Mouse (Mus musculus): Measurements from ENCODE around the gene Rexo2. TPM values are rescaled to one million over a fixed set of nuclear protein-coding genes. Genes with fewer than 3 reads are reported as not detected.

The Rexo2 gene
- polyA plus RNA-seq, 1 experiment = 163 TPM

DNA sequence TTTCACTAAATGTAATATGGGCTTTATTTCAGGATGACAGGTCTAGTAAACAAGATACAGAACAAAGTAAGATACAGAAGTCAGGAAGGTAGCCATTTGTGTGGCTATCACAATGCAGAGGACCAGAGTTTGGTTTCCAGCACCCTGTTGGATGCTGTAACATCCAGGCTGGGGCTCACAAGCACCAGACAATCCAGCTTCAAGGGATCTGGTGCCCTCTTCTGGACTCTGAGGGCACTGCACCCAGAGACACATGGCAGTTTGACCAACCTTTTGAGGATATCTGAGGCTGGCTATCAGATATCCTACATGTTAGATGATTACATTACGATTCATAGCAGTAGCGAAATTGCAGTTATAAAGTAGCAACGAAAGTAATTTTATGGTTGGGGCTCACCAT, 14.8 kb downstream of the Rexo2 start:
- no peak for TF ChIP-seq REST (IDR thresholded peaks at IDR 0.05; ENCODE audit: insufficient read depth, insufficient read length)
- no peak for TF ChIP-seq CEBPB (IDR thresholded peaks at IDR 0.05; ENCODE audit: insufficient read depth, poor library complexity, severe bottlenecking)
- no peak for TF ChIP-seq MYOG (IDR thresholded peaks at IDR 0.05; ENCODE audit: control insufficient read depth in 1 of 3, insufficient read depth in 1 of 3, insufficient read length in 2 of 3, low read depth in 2 of 3)
- no peaks in the 10 kb centered on the region for H3K36me3 ChIP-seq (ENCODE audit: control insufficient read depth, insufficient read depth)
- H3K79me2 ChIP-seq (ENCODE audit: control insufficient read depth, insufficient read depth) = no peaks in the 10 kb centered on the region
- no peak overlapping the region for H3ac ChIP-seq (ENCODE audit: control insufficient read depth, insufficient read length)
- no peaks in the 10 kb centered on the region for H3K27me3 ChIP-seq (ENCODE audit: control insufficient read depth, insufficient read depth, insufficient read length)
- no peak overlapping the region for H3K4me2 ChIP-seq (ENCODE audit: low read depth)
- no peak overlapping the region for H3K4me3 ChIP-seq

DNA sequence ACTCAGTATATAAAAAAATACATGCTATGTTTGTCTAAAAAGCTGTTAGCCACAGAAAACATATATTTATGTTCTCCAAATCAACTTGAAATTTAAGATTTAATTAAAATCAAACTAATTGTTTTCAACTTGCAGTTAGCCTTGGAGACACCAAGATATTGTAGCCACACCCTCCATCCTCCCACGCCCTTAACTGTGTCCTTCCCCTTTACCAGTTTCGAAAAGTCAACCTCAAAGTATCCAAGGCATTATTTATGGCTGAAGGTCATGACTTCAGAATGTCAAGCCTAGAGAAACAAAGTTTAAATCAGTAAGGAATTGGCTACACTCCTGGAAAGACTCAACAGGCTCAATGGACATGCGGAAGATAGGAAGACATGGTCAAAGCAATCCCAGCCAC, 18.9 kb downstream of the Rexo2 start:
- no peak overlapping the region for H3K4me2 ChIP-seq (ENCODE audit: low read depth)
- H3ac ChIP-seq (ENCODE audit: control insufficient read depth, insufficient read length) = no peak overlapping the region
- no peaks in the 10 kb centered on the region for H3K27me3 ChIP-seq (ENCODE audit: control insufficient read depth, insufficient read depth, insufficient read length)
- H3K36me3 ChIP-seq (ENCODE audit: control insufficient read depth, insufficient read depth) = no peaks in the 10 kb centered on the region
- no peaks in the 10 kb centered on the region for H3K79me2 ChIP-seq (ENCODE audit: control insufficient read depth, insufficient read depth)
- no peak for TF ChIP-seq REST (IDR thresholded peaks at IDR 0.05; ENCODE audit: insufficient read depth, insufficient read length)
- no peak for TF ChIP-seq TCF3 (IDR thresholded peaks at IDR 0.05; ENCODE audit: insufficient read length, low read depth)
- TF ChIP-seq E2F4 (IDR thresholded peaks at IDR 0.05; ENCODE audit: insufficient read depth) = no peak
- TF ChIP-seq POLR2AphosphoS2 (IDR thresholded peaks at IDR 0.05; ENCODE audit: insufficient read length, low read depth) = no peak
- TF ChIP-seq MYOD1 (IDR thresholded peaks at IDR 0.05; ENCODE audit: control insufficient read depth in 1 of 3, insufficient read length in 2 of 3, low read depth in 2 of 3) = no peak
- no peak for TF ChIP-seq MYOG (IDR thresholded peaks at IDR 0.05; ENCODE audit: control insufficient read depth in 1 of 3, insufficient read depth in 1 of 3, insufficient read length in 2 of 3, low read depth in 2 of 3)
- TF ChIP-seq CEBPB (IDR thresholded peaks at IDR 0.05; ENCODE audit: insufficient read depth, poor library complexity, severe bottlenecking) = no peak
- no peak overlapping the region for H3K4me3 ChIP-seq

DNA sequence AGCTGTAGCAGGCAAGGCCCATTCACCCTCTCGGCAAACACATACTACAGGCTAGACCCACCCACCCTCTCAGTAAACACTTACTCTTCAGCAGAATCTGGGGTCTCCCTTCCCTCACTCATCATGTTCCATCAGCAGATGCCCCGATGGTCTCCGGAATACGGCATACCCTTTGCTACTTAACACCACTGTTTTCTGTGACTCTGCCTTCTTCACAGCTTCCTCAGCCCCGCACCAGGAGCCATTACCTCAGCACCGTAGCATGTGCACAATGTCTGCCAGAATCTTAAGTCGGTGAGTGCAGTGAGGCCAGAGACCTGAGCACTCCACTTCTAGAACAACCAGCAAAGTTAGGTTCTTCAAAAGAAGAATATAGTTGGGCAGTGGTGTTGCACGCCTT, 19.7 kb downstream of the Rexo2 start:
- no peaks in the 10 kb centered on the region for H3K27me3 ChIP-seq (ENCODE audit: control insufficient read depth, insufficient read depth, insufficient read length)
- no peak for TF ChIP-seq TCF3 (IDR thresholded peaks at IDR 0.05; ENCODE audit: insufficient read length, low read depth)
- no peak for TF ChIP-seq POLR2AphosphoS2 (IDR thresholded peaks at IDR 0.05; ENCODE audit: insufficient read length, low read depth)
- no peak for TF ChIP-seq SRF (IDR thresholded peaks at IDR 0.05; ENCODE audit: control insufficient read depth, insufficient read length, low read depth)
- no peak for TF ChIP-seq MYOD1 (IDR thresholded peaks at IDR 0.05; ENCODE audit: control insufficient read depth in 1 of 3, insufficient read length in 2 of 3, low read depth in 2 of 3)
- TF ChIP-seq TCF12 (IDR thresholded peaks at IDR 0.05; ENCODE audit: insufficient read depth, poor library complexity, severe bottlenecking) = no peak
- TF ChIP-seq E2F4 (IDR thresholded peaks at IDR 0.05; ENCODE audit: insufficient read depth) = no peak
- no peak for TF ChIP-seq REST (IDR thresholded peaks at IDR 0.05; ENCODE audit: insufficient read depth, insufficient read length)
- TF ChIP-seq CEBPB (IDR thresholded peaks at IDR 0.05; ENCODE audit: insufficient read depth, poor library complexity, severe bottlenecking) = no peak
- TF ChIP-seq MAX (IDR thresholded peaks at IDR 0.05; ENCODE audit: low read depth) = no peak
- H3ac ChIP-seq (ENCODE audit: control insufficient read depth, insufficient read length) = no peak overlapping the region
- H3K4me2 ChIP-seq (ENCODE audit: low read depth) = no peak overlapping the region
- H3K79me2 ChIP-seq (ENCODE audit: control insufficient read depth, insufficient read depth) = no peaks in the 10 kb centered on the region
- no peaks in the 10 kb centered on the region for H3K36me3 ChIP-seq (ENCODE audit: control insufficient read depth, insufficient read depth)
- H3K4me3 ChIP-seq = no peak overlapping the region

DNA sequence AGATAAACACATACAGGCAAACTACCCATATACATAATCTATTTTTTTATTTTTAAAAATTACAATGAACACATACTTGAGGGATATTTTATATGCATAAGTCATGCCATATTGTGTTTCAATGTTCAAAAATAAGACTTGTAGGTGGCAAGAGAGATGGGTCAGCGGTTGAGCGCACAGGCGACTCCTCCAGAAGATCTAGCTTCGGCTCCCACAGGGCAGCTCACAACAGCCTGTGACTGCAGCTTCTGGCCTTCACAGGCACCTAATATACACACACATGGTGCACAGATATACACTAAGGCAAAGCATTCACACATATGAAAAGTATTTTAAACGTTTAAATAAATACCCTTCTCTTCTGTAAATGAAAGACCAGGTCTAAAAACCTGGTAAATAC, 21.0 kb downstream of the Rexo2 start:
- H3K36me3 ChIP-seq (ENCODE audit: control insufficient read depth, insufficient read depth) = no peaks in the 10 kb centered on the region
- TF ChIP-seq SRF (IDR thresholded peaks at IDR 0.05; ENCODE audit: control insufficient read depth, insufficient read length, low read depth) = no peak
- no peak for TF ChIP-seq MYOD1 (IDR thresholded peaks at IDR 0.05; ENCODE audit: control insufficient read depth in 1 of 3, insufficient read length in 2 of 3, low read depth in 2 of 3)
- TF ChIP-seq MYOG (IDR thresholded peaks at IDR 0.05; ENCODE audit: control insufficient read depth in 1 of 3, insufficient read depth in 1 of 3, insufficient read length in 2 of 3, low read depth in 2 of 3) = no peak
- no peak for TF ChIP-seq MAX (IDR thresholded peaks at IDR 0.05; ENCODE audit: low read depth)
- no peak for TF ChIP-seq POLR2A (IDR thresholded peaks at IDR 0.05; ENCODE audit: insufficient read length, low read depth)
- no peak for TF ChIP-seq REST (IDR thresholded peaks at IDR 0.05; ENCODE audit: insufficient read depth, insufficient read length)
- TF ChIP-seq TCF3 (IDR thresholded peaks at IDR 0.05; ENCODE audit: insufficient read length, low read depth) = no peak
- TF ChIP-seq USF1 (IDR thresholded peaks at IDR 0.05; ENCODE audit: low read depth) = no peak
- no peak for TF ChIP-seq E2F4 (IDR thresholded peaks at IDR 0.05; ENCODE audit: insufficient read depth)
- TF ChIP-seq TCF12 (IDR thresholded peaks at IDR 0.05; ENCODE audit: insufficient read depth, poor library complexity, severe bottlenecking) = no peak
- H3ac ChIP-seq (ENCODE audit: control insufficient read depth, insufficient read length) = no peak overlapping the region
- H3K4me3 ChIP-seq = no peak overlapping the region
- no peaks in the 10 kb centered on the region for H3K79me2 ChIP-seq (ENCODE audit: control insufficient read depth, insufficient read depth)
- H3K27me3 ChIP-seq (ENCODE audit: control insufficient read depth, insufficient read depth, insufficient read length) = no peaks in the 10 kb centered on the region
- no peak overlapping the region for H3K4me2 ChIP-seq (ENCODE audit: low read depth)

DNA sequence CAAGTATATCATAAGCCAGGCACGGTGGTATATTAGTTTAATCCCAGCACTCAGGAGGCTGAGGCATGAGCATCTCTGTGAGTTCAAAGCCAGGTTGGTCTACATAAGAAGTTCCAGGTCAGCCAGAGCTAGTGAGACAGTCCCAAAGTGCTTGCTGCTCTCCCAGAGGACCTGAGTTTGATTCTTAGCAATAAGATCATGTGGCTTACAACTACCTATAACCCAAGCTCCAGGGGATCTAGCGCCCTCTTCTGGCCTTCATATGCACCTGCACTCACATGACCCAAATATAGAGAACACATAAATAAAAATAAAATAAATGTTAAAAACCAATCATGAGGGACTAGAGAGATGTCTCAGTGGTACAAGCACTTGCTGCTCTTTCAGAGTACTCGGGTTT, 21.5 kb downstream of the Rexo2 start:
- Histone ChIP-seq H3K4me2 (ENCODE audit: low read depth) (no peak overlapping the region), H3K27me3 (ENCODE audit: control insufficient read depth, insufficient read depth, insufficient read length) (no peaks in the 10 kb centered on the region), H3K36me3 (ENCODE audit: control insufficient read depth, insufficient read depth) (no peaks in the 10 kb centered on the region), H3K79me2 (ENCODE audit: control insufficient read depth, insufficient read depth) (no peaks in the 10 kb centered on the region), H3K4me3 (no peak overlapping the region), H3ac (ENCODE audit: control insufficient read depth, insufficient read length) (no peak overlapping the region)
- no peak for TF ChIP-seq TCF3 (IDR thresholded peaks at IDR 0.05; ENCODE audit: insufficient read length, low read depth)
- TF ChIP-seq MYOG (IDR thresholded peaks at IDR 0.05; ENCODE audit: control insufficient read depth in 1 of 3, insufficient read depth in 1 of 3, insufficient read length in 2 of 3, low read depth in 2 of 3) = no peak
- TF ChIP-seq E2F4 (IDR thresholded peaks at IDR 0.05; ENCODE audit: insufficient read depth) = no peak
- TF ChIP-seq REST (IDR thresholded peaks at IDR 0.05; ENCODE audit: insufficient read depth, insufficient read length) = no peak
- no peak for TF ChIP-seq POLR2AphosphoS2 (IDR thresholded peaks at IDR 0.05; ENCODE audit: insufficient read length, low read depth)
- TF ChIP-seq CEBPB (IDR thresholded peaks at IDR 0.05; ENCODE audit: insufficient read depth, poor library complexity, severe bottlenecking) = no peak
- TF ChIP-seq SRF (IDR thresholded peaks at IDR 0.05; ENCODE audit: control insufficient read depth, insufficient read length, low read depth) = no peak
- TF ChIP-seq MAX (IDR thresholded peaks at IDR 0.05; ENCODE audit: low read depth) = no peak
- TF ChIP-seq TCF12 (IDR thresholded peaks at IDR 0.05; ENCODE audit: insufficient read depth, poor library complexity, severe bottlenecking) = no peak
- no peak for TF ChIP-seq POLR2A (IDR thresholded peaks at IDR 0.05; ENCODE audit: insufficient read length, low read depth)
- TF ChIP-seq MYOD1 (IDR thresholded peaks at IDR 0.05; ENCODE audit: control insufficient read depth in 1 of 3, insufficient read length in 2 of 3, low read depth in 2 of 3) = no peak
- no peak for TF ChIP-seq USF1 (IDR thresholded peaks at IDR 0.05; ENCODE audit: low read depth)
